Mouse (Mus musculus): Measurements from ENCODE around the gene Morc4.

Gene Morc4

GRCm38 (mm10) chrX:139870938-139871791 is at the start of gene Morc4:
Gene Morc4 (minus strand): TSS chrX:139871677.
- DNase-seq (ENCODE audit: low spot score in 2 of 2): no peak

- DNase-seq (ENCODE audit: low spot score in 2 of 2): no peak
Observed at GRCm38 (mm10) chrX:139920572-139920971, 49.1 kb upstream of the Morc4 start.

- no peak for DNase-seq (ENCODE audit: low spot score in 2 of 2)
Observed at GRCm38 (mm10) chrX:139891387-139891786, 19.9 kb upstream of the Morc4 start.

- no peak for DNase-seq (ENCODE audit: low spot score in 2 of 2)
Observed at GRCm38 (mm10) chrX:139883221-139883620, 11.7 kb upstream of the Morc4 start.

GRCm38 (mm10) chrX:139877936-139878335 is 6.5 kb upstream of the Morc4 start:
- DNase-seq (ENCODE audit: low spot score in 2 of 2): no peak

GRCm38 (mm10) chrX:139877105-139877504 is 5.6 kb upstream of the Morc4 start:
- DNase-seq (ENCODE audit: low spot score in 2 of 2): no peak

GRCm38 (mm10) chrX:139870300-139870711 is 1.2 kb downstream of the Morc4 start:
- DNase-seq (ENCODE audit: low spot score in 2 of 2): no peak

GRCm38 (mm10) chrX:139859402-139859801 is 12.1 kb downstream of the Morc4 start:
- no peak for DNase-seq (ENCODE audit: low spot score in 2 of 2)

GRCm38 (mm10) chrX:139854795-139855194 is 16.7 kb downstream of the Morc4 start:
- DNase-seq (ENCODE audit: low spot score in 2 of 2): no peak

- DNase-seq (ENCODE audit: low spot score in 2 of 2): no peak
Observed at GRCm38 (mm10) chrX:139841091-139841490, 30.4 kb downstream of the Morc4 start.

- DNase-seq (ENCODE audit: low spot score in 2 of 2): no peak
Observed at GRCm38 (mm10) chrX:139839057-139839456, 32.4 kb downstream of the Morc4 start.

GRCm38 (mm10) chrX:139832464-139832863 is 39.0 kb downstream of the Morc4 start:
- DNase-seq (ENCODE audit: low spot score in 2 of 2): peak; percentile 33 to 37

GRCm38 (mm10) chrX:139828363-139829092 is 42.9 kb downstream of the Morc4 start:
- no peak for DNase-seq (ENCODE audit: low spot score in 2 of 2)

- no peak for DNase-seq (ENCODE audit: low spot score in 2 of 2)
Observed at GRCm38 (mm10) chrX:139826926-139827325, 44.6 kb downstream of the Morc4 start.

GRCm38 (mm10) chrX:139825402-139825801 is 46.1 kb downstream of the Morc4 start:
- no peak for DNase-seq (ENCODE audit: low spot score in 2 of 2)

- no peak for DNase-seq (ENCODE audit: low spot score in 2 of 2)
Observed at GRCm38 (mm10) chrX:139815201-139815600, 56.3 kb downstream of the Morc4 start.

- peak; percentile 0 to 6 for DNase-seq (ENCODE audit: low spot score in 2 of 2)
Observed at GRCm38 (mm10) chrX:139814018-139814635, 57.4 kb downstream of the Morc4 start.

GRCm38 (mm10) chrX:139813299-139814002 is 58.0 kb downstream of the Morc4 start:
- no peak for DNase-seq (ENCODE audit: low spot score in 2 of 2)

- DNase-seq (ENCODE audit: low spot score in 2 of 2): peak; percentile 1 to 19
Observed at GRCm38 (mm10) chrX:139812636-139813298, 58.7 kb downstream of the Morc4 start.

- no peak for DNase-seq (ENCODE audit: low spot score in 2 of 2)
Observed at GRCm38 (mm10) chrX:139808501-139808900, 63.0 kb downstream of the Morc4 start.

- no peak for DNase-seq (ENCODE audit: low spot score in 2 of 2)
Observed at GRCm38 (mm10) chrX:139808085-139808484, 63.4 kb downstream of the Morc4 start.
